Mouse (Mus musculus) ES-Bruce4 (cell line): ENCODE measurements around the gene Ltbp2. TPM values are rescaled to one million over a fixed set of nuclear protein-coding genes. Genes with fewer than 3 reads are reported as not detected.

Experiments
- H3K27ac ChIP-seq: 2 replicates; pipeline ENCODE4 v1.5.1; 2012; ENCODE audit warnings: low read length, inconsistent platforms; ENCODE audit not compliant: insufficient read depth
- H3K27me3 ChIP-seq: 2 replicates; pipeline ENCODE4 v1.6.1; 2012; ENCODE audit warnings: mild to moderate bottlenecking, low read length, inconsistent platforms; ENCODE audit not compliant: control insufficient read depth, poor library complexity, insufficient read depth, severe bottlenecking
- H3K36me3 ChIP-seq: 2 replicates; pipeline ENCODE4 v1.6.1; 2012; ENCODE audit warnings: inconsistent platforms, mild to moderate bottlenecking, low read length, moderate library complexity; ENCODE audit not compliant: control insufficient read depth, poor library complexity, insufficient read depth, severe bottlenecking
- H3K4me1 ChIP-seq: one replicate; pipeline ENCODE4 v1.8.1; 2011; ENCODE audit warnings: low read length; ENCODE audit not compliant: control insufficient read depth, insufficient read depth
- H3K4me3 ChIP-seq: 2 replicates; pipeline ENCODE4 v1.5.1; 2011; ENCODE audit warnings: low read depth, mild to moderate bottlenecking, low read length
- H3K9ac ChIP-seq: 2 replicates; pipeline ENCODE4 v1.6.1; 2012; ENCODE audit warnings: low read depth, mild to moderate bottlenecking, inconsistent platforms; ENCODE audit not compliant: poor library complexity, severe bottlenecking
- H3K9me3 ChIP-seq: replicated peaks from 2 replicates; pipeline ENCODE4 v1.6.1; 2012; ENCODE audit warnings: mild to moderate bottlenecking, low read length, inconsistent platforms; ENCODE audit not compliant: control insufficient read depth, poor library complexity, insufficient read depth, severe bottlenecking
- CTCF ChIP-seq: IDR thresholded peaks from one replicate; pipeline ENCODE4 v1.8.1; 2011; ENCODE audit warnings: low read depth, low read length
- EP300 ChIP-seq: IDR thresholded peaks from 2 replicates; pipeline ENCODE4 v1.6.1; 2011; ENCODE audit warnings: low read depth, low read length; ENCODE audit not compliant: insufficient read depth
- POLR2A ChIP-seq: IDR thresholded peaks from one replicate; pipeline ENCODE4 v1.8.1; 2011; ENCODE audit warnings: low read length; ENCODE audit not compliant: insufficient read depth
- polyA plus RNA-seq: library from polyadenylated mRNA; stranded (reverse); fragments of >200 nt; gene quantifications from 2 replicates; pipeline ENCODE4 v1.2.4, GENCODE M21; 2011; ENCODE audit warnings: low read depth; ENCODE audit not compliant: missing spikeins, insufficient read depth, insufficient read length

The Ltbp2 gene
- polyA plus RNA-seq, 1 experiment = 1.9 TPM

DNA sequence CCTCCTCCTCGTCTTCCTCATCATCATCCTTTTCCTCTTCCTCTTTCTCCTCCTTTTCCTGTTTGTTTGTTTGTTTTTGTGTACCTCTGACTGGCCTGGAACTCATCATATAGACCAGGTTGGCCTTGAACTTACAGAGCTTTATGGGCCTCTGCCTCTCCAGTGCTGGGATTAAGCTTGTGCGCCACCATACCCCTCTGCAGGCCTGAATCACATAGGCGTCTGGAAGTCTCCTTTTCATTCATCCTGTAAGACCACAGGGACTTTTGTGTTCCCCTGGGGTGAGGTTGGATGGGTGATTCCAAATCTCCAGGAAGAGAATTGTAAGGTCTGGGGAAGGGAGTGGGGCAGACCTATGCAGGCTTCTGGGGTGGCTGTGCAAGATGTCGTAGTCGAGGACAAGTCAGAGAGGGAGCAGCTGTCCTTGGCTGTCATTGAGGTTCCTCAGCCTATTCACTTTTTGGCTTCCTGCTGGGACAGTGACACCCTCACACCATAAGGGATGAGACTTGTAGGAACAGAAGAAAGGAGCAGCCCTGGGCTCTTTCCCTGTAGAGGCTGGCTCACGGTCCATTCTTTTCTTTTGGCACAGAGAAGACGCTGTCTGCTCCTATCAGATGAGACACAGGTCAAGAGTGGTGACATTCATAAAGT, 8.2 kb upstream of the Ltbp2 start:
- H3K4me3 ChIP-seq = no peak overlapping the region
- no peak overlapping the region for H3K27ac ChIP-seq
- no peaks in the 10 kb centered on the region for H3K9me3 ChIP-seq
- TF ChIP-seq CTCF = no peak
- no peak for TF ChIP-seq POLR2A
- no peak for TF ChIP-seq EP300
- no peaks in the 10 kb centered on the region for H3K4me1 ChIP-seq
- no peak overlapping the region for H3K9ac ChIP-seq
- H3K36me3 ChIP-seq = no peaks in the 10 kb centered on the region
- H3K27me3 ChIP-seq = no peaks in the 10 kb centered on the region

GRCm38 (mm10) chr12:84882796-84883195, 6.5 kb upstream of the Ltbp2 start:
- Histone ChIP-seq H3K9me3 (no peaks in the 10 kb centered on the region), H3K27ac (no peak overlapping the region), H3K4me3 (no peak overlapping the region), H3K36me3 (no peaks in the 10 kb centered on the region), H3K27me3 (no peaks in the 10 kb centered on the region), H3K4me1 (no peaks in the 10 kb centered on the region), H3K9ac (no peak overlapping the region)
- TF ChIP-seq POLR2A (no peak), EP300 (no peak), CTCF (no peak)

- Histone ChIP-seq H3K4me1 (no peaks in the 10 kb centered on the region), H3K27me3 (peaks cover 6% of the 10 kb centered on the region; the same call in 1 of the 2 replicates), H3K27ac (no peak overlapping the region), H3K36me3 (no peaks in the 10 kb centered on the region), H3K9me3 (no peaks in the 10 kb centered on the region), H3K4me3 (no peak overlapping the region), H3K9ac (no peak overlapping the region)
- TF ChIP-seq POLR2A (no peak), CTCF (no peak), EP300 (no peak)
Observed at GRCm38 (mm10) chr12:84880091-84880490, 3.8 kb upstream of the Ltbp2 start.

GRCm38 (mm10) chr12:84875761-84876480, 411 bp downstream of the Ltbp2 start:
- TF ChIP-seq POLR2A = no peak
- Histone ChIP-seq H3K9ac (peak overlapping the region; percentile 79), H3K36me3 (no peaks in the 10 kb centered on the region), H3K27ac (no peak overlapping the region), H3K4me1 (no peaks in the 10 kb centered on the region), H3K4me3 (peak overlapping the region; percentile 68), H3K27me3 (peaks cover 6% of the 10 kb centered on the region; the same call in 1 of the 2 replicates), H3K9me3 (no peaks in the 10 kb centered on the region)

DNA sequence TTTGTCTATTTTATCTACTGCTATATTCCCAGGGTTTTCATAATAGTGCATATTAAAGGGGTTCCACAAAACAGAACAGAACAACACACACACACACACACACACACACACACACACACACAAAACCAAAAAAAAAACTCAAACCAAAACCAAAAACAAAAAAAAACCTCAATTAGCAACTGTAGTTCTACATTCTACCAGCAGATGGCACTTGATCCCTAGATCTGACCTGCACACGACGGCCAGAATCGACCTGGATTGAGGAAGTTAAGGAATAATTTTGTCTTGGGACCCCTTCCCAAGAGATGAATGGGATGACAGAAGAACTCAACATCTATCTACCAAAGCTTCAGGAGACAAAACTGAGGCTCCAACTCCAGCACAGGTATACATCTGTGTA, 2.9 kb downstream of the Ltbp2 start:
- H3K9me3 ChIP-seq = no peaks in the 10 kb centered on the region
- no peak for TF ChIP-seq POLR2A
- peak; percentile 39 for TF ChIP-seq CTCF
- no peaks in the 10 kb centered on the region for H3K36me3 ChIP-seq
- H3K4me1 ChIP-seq = no peaks in the 10 kb centered on the region
- no peak overlapping the region for H3K9ac ChIP-seq
- H3K4me3 ChIP-seq = no peak overlapping the region
- H3K27ac ChIP-seq = no peak overlapping the region
- peaks cover 6% of the 10 kb centered on the region; the same call in 1 of the 2 replicates for H3K27me3 ChIP-seq

- no peak for TF ChIP-seq CTCF
- no peak for TF ChIP-seq EP300
- TF ChIP-seq POLR2A = no peak
- H3K4me1 ChIP-seq = no peaks in the 10 kb centered on the region
- H3K4me3 ChIP-seq = no peak overlapping the region
- no peaks in the 10 kb centered on the region for H3K9me3 ChIP-seq
- peaks cover 6% of the 10 kb centered on the region; the same call in 1 of the 2 replicates for H3K27me3 ChIP-seq
- no peak overlapping the region for H3K9ac ChIP-seq
- H3K27ac ChIP-seq = no peak overlapping the region
- no peaks in the 10 kb centered on the region for H3K36me3 ChIP-seq
Observed at GRCm38 (mm10) chr12:84872310-84872709, 4.0 kb downstream of the Ltbp2 start.
